Mouse (Mus musculus) spleen, postnatal 36 days (tissue): ENCODE measurements around the gene Pfkfb2.
"Not testable (repeated sequence)": the region's sequence is repeated elsewhere in the genome, so short reads cannot be mapped to it uniquely, and the experiment has no call there.

Experiments
- DNase-seq, 2 experiments: peaks; one replicate each; pipeline ENCODE4 v3.0.0; 2022; ENCODE audit warnings: low spot score in 2 of 2, mixed read lengths in 1 of 2

The Pfkfb2 gene

DNA sequence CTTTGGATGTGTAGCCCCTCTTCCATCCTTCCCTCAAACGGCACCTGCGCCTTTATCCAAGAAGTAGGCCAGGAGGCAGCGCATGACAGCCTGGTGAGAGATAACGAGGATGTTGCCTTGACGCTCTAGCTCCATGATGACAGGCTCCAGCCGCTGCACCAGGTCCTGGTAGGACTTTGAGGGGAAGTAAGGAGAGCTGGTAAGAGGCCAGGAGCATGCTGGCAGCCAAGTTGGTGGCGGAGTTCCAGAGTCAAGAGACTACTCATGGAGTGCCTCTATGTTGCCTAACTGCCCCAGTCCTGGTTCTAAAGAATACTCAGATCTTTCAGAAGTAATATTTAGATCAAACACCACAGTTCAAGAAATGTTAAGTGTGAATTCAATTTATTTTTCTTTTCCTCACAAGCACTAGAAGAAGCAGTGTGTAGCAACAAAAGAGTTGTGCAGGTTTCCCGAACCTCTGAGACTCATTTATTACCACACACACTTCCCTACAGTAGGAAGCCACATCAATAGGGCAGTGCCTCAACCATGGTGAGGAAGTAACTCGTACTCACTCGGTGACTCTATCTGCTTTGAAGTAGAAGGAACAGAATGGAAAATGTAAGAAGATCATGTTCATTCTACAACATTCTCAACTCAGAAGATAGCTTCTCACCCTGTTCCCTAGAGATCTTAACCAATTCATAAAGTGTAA lies 29.0 kb downstream of the Pfkfb2 start:
- no peak for DNase-seq

DNA sequence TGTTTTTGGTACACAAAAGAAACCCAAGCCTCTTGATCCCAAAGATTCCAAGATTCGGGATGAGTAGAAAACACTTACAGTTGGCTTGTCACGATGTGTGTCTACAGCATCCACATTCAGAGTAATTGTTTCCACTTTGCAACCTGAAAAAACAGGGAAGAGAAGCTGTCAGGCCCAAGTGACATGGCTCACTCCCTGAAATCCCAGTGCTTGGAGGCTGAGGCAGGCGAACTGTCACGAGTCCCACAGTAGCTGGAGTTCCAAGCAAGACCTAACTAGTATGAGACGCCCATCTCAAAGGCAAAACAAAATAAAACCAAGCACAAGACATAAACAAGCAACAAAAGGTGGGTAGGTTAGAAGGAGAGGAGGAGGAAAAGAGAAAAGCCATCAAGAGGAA lies 30.5 kb downstream of the Pfkfb2 start:
- DNase-seq: no peak

GRCm38 (mm10) chr1:130683905-130684304 lies 45.1 kb downstream of the Pfkfb2 start:
- DNase-seq: no peak

- no peak for DNase-seq
These were observed 47.2 kb downstream of the Pfkfb2 start for GRCm38 (mm10) chr1:130681656-130682413.

- no peak for DNase-seq
These were observed 48.0 kb downstream of the Pfkfb2 start for GRCm38 (mm10) chr1:130681075-130681474.

- DNase-seq: no peak
These were observed 50.5 kb downstream of the Pfkfb2 start for GRCm38 (mm10) chr1:130678551-130678950.

GRCm38 (mm10) chr1:130663576-130663975 lies 65.5 kb downstream of the Pfkfb2 start:
- DNase-seq: not testable (repeated sequence)

GRCm38 (mm10) chr1:130661454-130661853 lies 67.6 kb downstream of the Pfkfb2 start, which contains the start of gene C4bp:
C4bp (minus strand) TSS chr1:130661632.
- no peak for DNase-seq

DNA sequence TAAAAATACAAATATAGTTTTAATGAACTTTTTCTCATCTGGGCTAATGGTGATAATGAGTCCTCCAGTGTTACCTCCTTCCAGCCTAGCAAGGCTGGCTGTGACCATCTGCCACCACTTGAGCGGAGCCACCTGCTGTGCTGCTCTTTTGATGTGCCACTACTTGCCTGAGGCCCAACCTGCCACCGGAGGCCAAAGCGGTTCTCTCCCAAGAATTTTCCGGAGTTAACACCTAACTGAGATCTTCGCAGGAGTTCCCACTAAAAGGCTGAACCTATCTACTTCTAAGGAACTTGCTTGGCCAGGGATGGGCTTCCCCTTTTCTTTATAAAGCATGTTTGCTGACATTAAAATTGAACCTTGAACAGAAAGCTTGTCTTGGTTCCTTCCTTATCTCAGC lies 69.4 kb downstream of the Pfkfb2 start:
- DNase-seq: not testable (repeated sequence)

- no peak for DNase-seq
These were observed 85.0 kb downstream of the Pfkfb2 start for GRCm38 (mm10) chr1:130644103-130644502.

GRCm38 (mm10) chr1:130640967-130641366 lies 88.1 kb downstream of the Pfkfb2 start:
- DNase-seq: no peak
